ENCODE assay signal across 8 mouse cellular contexts in genomic region chr16:30171381-30172079, GRCm38 (mm10).
A peak's percentile ranks its signal among the peaks of the same experiment; 100 is the strongest.
DNase-seq lines count a peak whose midpoint lies in the region; ATAC-seq lines count a peak whose summit lies in the region.

No protein-coding gene starts in this region.

- peaks cover 3% of the 10 kb centered on the region; the same call in 1 of the 2 replicates for H3K27me3 ChIP-seq in midbrain, embryonic 15.5 days (replicated peaks)
- H3K27me3 ChIP-seq in midbrain, embryonic 16.5 days (ENCODE audit: control insufficient read depth, insufficient read depth, low read depth, low read length) = no peaks in the 10 kb centered on the region
- no peaks in the 10 kb centered on the region for H3K27me3 ChIP-seq in intestine, embryonic 15.5 days (replicated peaks)

- no peaks in the 10 kb centered on the region for H3K36me3 ChIP-seq in midbrain, embryonic 15.5 days (replicated peaks)
- no peaks in the 10 kb centered on the region for H3K36me3 ChIP-seq in midbrain, embryonic 16.5 days (ENCODE audit: control insufficient read depth, insufficient read depth, low read length)
- H3K36me3 ChIP-seq in intestine, embryonic 15.5 days = no peaks in the 10 kb centered on the region

- WGBS in midbrain, embryonic 15.5 days = 78% methylated on average over 24 of the region's 24 CpGs
- WGBS in midbrain, embryonic 16.5 days = 74% methylated on average over 24 of the region's 24 CpGs
- WGBS in intestine, embryonic 15.5 days = 50% methylated on average over 24 of the region's 24 CpGs

- peak; percentile 24 for DNase-seq in cerebellum, adult 11 months
- DNase-seq in cerebellum, adult 9-10 months = no peak
- peak; percentile 66 for DNase-seq in fibroblast of lung, adult 2 months (ENCODE audit: low read depth)
- DNase-seq in spleen, adult 12 weeks (ENCODE audit: low spot score) = no peak

- no peak overlapping the region for H3K9ac ChIP-seq in midbrain, embryonic 15.5 days
- no peak overlapping the region for H3K9ac ChIP-seq in midbrain, embryonic 16.5 days (ENCODE audit: low read depth, low read length)
- no peak overlapping the region for H3K9ac ChIP-seq in intestine, embryonic 15.5 days

- H3K4me1 ChIP-seq in midbrain, embryonic 15.5 days = peaks cover 7% of the 10 kb centered on the region
- H3K4me1 ChIP-seq in midbrain, embryonic 16.5 days (ENCODE audit: control insufficient read depth, insufficient read depth, low read length) = no peaks in the 10 kb centered on the region; the same call in 1 of the 2 replicates
- H3K4me1 ChIP-seq in intestine, embryonic 15.5 days (replicated peaks) = peaks cover 35% of the 10 kb centered on the region

- ATAC-seq in midbrain, embryonic 15.5 days (replicated peaks) = 0 out of 2 replicates have a peak, but pooled peaks have one; percentile 27
- ATAC-seq in midbrain, embryonic 16.5 days = no peak
- peak; percentile 44 for ATAC-seq in intestine, embryonic 15.5 days
- ATAC-seq in megakaryocyte progenitor cell, adult 5-6 weeks (replicated peaks; ENCODE audit: poor library complexity) = peak; percentile 66

- H3K9me3 ChIP-seq in midbrain, embryonic 15.5 days = no peaks in the 10 kb centered on the region
- no peaks in the 10 kb centered on the region for H3K9me3 ChIP-seq in midbrain, embryonic 16.5 days (replicated peaks; ENCODE audit: control insufficient read depth, low read length, poor library complexity, severe bottlenecking)
- no peaks in the 10 kb centered on the region for H3K9me3 ChIP-seq in intestine, embryonic 15.5 days

- no peak overlapping the region for H3K4me2 ChIP-seq in midbrain, embryonic 15.5 days
- H3K4me2 ChIP-seq in midbrain, embryonic 16.5 days (ENCODE audit: low read length) = no peak overlapping the region
- H3K4me2 ChIP-seq in intestine, embryonic 15.5 days (replicated peaks) = peak overlapping the region; percentile 30; the same call in 1 of the 2 replicates

- H3K4me3 ChIP-seq in midbrain, embryonic 15.5 days = no peak overlapping the region
- H3K4me3 ChIP-seq in midbrain, embryonic 16.5 days (ENCODE audit: low read depth, low read length) = no peak overlapping the region
- H3K4me3 ChIP-seq in intestine, embryonic 15.5 days (replicated peaks) = no peak overlapping the region

- H3K27ac ChIP-seq in midbrain, embryonic 15.5 days = no peak overlapping the region
- H3K27ac ChIP-seq in midbrain, embryonic 16.5 days (ENCODE audit: low read length) = no peak overlapping the region
- peak overlapping the region; percentile 70 for H3K27ac ChIP-seq in intestine, embryonic 15.5 days

Comparison
In these comparisons a context has a peak if more than half of its experiments do, and no peak if none do; other contexts are left out.
1. DNase-seq: peak in cerebellum, adult 11 months (single experiment) and fibroblast of lung, adult 2 months (single experiment); none in cerebellum, adult 9-10 months (single experiment) and spleen, adult 12 weeks (single experiment).